Mouse (Mus musculus) lung, postnatal 0 days (tissue): ENCODE data around the gene Dnajb2.

ENCODE experiments used
- CTCF ChIP-seq: IDR thresholded peaks from 2 replicates; pipeline ENCODE4 v1.5.1; 2016; ENCODE audit warnings: antibody characterized with exemption, mild to moderate bottlenecking
- EP300 ChIP-seq: IDR thresholded peaks from 2 replicates; pipeline ENCODE4 v1.6.1; 2016; ENCODE audit warnings: antibody characterized with exemption, mild to moderate bottlenecking, control low read depth

DNA sequence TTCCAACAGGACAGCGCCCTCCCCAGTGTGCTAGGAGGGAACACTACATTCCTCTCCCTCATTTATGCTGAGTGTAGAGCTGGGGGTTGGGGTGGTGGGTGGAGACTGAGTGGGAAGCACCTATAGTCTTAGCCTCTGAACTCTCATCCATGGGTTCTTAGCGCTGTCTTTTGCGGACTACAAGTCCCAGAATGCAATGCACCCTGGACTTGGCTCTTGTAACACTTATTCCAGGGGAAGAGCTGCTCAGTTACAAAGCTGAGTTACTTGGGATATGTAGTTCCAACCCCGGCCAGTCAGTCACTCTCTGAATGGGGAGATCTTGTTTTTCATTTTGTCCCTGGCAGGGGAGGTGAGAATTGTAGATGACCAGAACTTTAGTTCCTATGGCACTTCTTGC, 8.6 kb downstream of the Dnajb2 start:
- TF ChIP-seq CTCF = peak; percentile 37
- no peak for TF ChIP-seq EP300
